Mouse (Mus musculus) forebrain, embryonic 13.5 days (tissue): ENCODE results near the gene Carnmt1. TPM values are rescaled to one million over a fixed set of nuclear protein-coding genes. Genes with fewer than 3 reads are reported as not detected.
"Not testable (repeated sequence)": the region's sequence is repeated elsewhere in the genome, so short reads cannot be mapped to it uniquely, and the experiment has no call there.

Experiments used
- ATAC-seq: fragments of 200-750 bp; cut with Nextera tagmentation; 2 replicates; pipeline ENCODE4 v1.8.0; 2017
- H3K27ac ChIP-seq: fragments of 300-500 bp; sonication (generic); 2 replicates; pipeline ENCODE4 v1.5.1; 2015; ENCODE audit warnings: inconsistent platforms, mild to moderate bottlenecking, moderate library complexity
- H3K27me3 ChIP-seq: fragments of 300-500 bp; sonication (generic); 2 replicates; pipeline ENCODE4 v1.6.1; 2015; ENCODE audit warnings: mild to moderate bottlenecking, inconsistent platforms
- H3K36me3 ChIP-seq: fragments of 300-500 bp; sonication (generic); 2 replicates; pipeline ENCODE4 v1.6.1; 2015; ENCODE audit warnings: mild to moderate bottlenecking, inconsistent platforms; ENCODE audit not compliant: poor library complexity, severe bottlenecking
- H3K4me1 ChIP-seq: fragments of 300-500 bp; sonication (generic); 2 replicates; pipeline ENCODE4 v1.6.1; 2015; ENCODE audit warnings: inconsistent platforms
- H3K4me2 ChIP-seq: fragments of 300-500 bp; sonication (generic); 2 replicates; pipeline ENCODE4 v1.6.1; 2015; ENCODE audit warnings: inconsistent platforms, mild to moderate bottlenecking, moderate library complexity
- H3K4me3 ChIP-seq: fragments of 300-500 bp; sonication (generic); 2 replicates; pipeline ENCODE4 v1.5.1; 2015; ENCODE audit warnings: mild to moderate bottlenecking, inconsistent platforms
- H3K9ac ChIP-seq: fragments of 300-500 bp; sonication (generic); 2 replicates; pipeline ENCODE4 v1.6.1; 2015; ENCODE audit warnings: mild to moderate bottlenecking, inconsistent platforms
- H3K9me3 ChIP-seq: fragments of 300-500 bp; sonication (generic); replicated peaks from 2 replicates; pipeline ENCODE4 v1.6.1; 2016; ENCODE audit warnings: inconsistent platforms
- whole genome bisulfite sequencing: fragments of 180-500 bp; shearing (Covaris S2); methylation state at CpG from one replicate; pipeline ENCODE4 v1.1.7; 2015; 5-methylcytosine and 5-hydroxymethylcytosine counted together
- polyA plus RNA-seq: library from polyadenylated mRNA; unstranded; fragments of >200 nt; fragmentation: Nextera tagmentation; extraction: Ambion mirVana; gene quantifications from 2 replicates; pipeline ENCODE4 v1.2.1, GENCODE M21; 2015

Carnmt1 gene
- polyA plus RNA-seq, 1 experiment from 2014 or later, result 17.7 TPM

DNA sequence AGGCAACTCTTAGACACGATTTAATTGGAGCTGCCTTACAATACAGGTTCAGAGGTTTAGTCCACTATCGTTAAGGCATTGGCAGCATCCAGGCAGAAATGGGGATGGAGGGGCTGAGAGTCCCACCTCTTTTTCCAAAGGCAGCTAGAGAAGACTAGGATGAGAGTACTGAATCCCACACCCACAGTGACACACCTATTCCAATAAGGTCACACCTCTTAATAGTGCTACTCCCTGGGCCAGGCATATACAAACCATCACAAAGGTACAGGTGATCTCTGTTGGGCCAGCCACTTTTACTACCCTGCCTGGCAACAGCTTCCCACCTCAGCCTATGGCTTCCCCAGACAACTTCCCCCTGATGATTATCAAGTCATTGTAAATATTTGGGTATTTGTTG, 22.2 kb downstream of the Carnmt1 start:
- H3K9me3 ChIP-seq, result no peaks in the 10 kb centered on the region
- H3K36me3 ChIP-seq, result peaks cover 10% of the 10 kb centered on the region
- no peak overlapping the region for H3K9ac ChIP-seq
- H3K27me3 ChIP-seq, result no peaks in the 10 kb centered on the region
- no peak overlapping the region for H3K4me3 ChIP-seq
- 78% methylated on average over 2 of the region's 2 CpGs for WGBS
- no peak overlapping the region for H3K4me2 ChIP-seq
- no peak for ATAC-seq
- no peaks in the 10 kb centered on the region for H3K4me1 ChIP-seq
- no peak overlapping the region for H3K27ac ChIP-seq

DNA sequence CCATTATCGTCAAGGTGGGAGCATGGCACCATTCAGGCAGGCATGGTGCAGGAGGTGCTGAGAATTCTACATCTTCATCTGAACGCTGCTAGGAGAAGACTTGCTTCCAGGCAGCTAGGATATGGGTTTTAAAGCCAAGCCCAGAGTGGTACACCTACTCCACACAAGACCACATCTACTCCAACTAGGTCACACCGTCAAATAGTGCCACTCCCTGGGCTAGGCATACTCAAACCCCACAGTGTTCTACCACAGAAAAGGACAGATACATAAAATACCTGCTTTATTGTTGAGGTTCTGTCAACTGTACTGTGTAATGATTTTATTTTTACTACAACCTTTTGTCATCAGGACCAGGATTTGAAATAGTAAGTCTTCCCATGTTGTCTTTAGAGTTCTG, 24.6 kb downstream of the Carnmt1 start:
- WGBS, result 95% methylated on average over 3 of the region's 3 CpGs
- Histone ChIP-seq H3K36me3 (peaks cover 10% of the 10 kb centered on the region), H3K9me3 (no peaks in the 10 kb centered on the region), H3K4me3 (no peak overlapping the region), H3K4me1 (no peaks in the 10 kb centered on the region), H3K9ac (no peak overlapping the region), H3K4me2 (no peak overlapping the region), H3K27ac (no peak overlapping the region), H3K27me3 (no peaks in the 10 kb centered on the region)
- no peak for ATAC-seq

DNA sequence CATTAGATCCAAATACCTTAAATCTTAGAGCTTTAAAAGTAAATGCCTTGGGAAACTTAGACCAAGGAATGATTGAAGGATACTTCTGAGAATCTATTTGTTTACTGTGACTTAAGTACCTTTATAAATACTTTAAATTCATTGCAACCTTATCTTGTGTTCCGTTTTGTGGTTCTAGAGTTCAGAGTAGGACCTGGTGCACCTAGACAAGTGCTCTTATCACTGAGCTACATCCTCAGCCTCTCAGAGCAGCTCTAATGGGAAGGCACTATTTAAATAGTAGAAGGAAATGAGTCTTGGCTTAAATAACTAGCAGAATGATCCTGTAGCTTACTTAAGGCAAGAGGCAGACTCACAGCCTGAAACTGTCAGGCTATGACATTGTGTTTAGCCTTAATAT, 25.0 kb downstream of the Carnmt1 start:
- no peaks in the 10 kb centered on the region for H3K27me3 ChIP-seq
- H3K36me3 ChIP-seq, result peaks cover 10% of the 10 kb centered on the region
- H3K9me3 ChIP-seq, result no peaks in the 10 kb centered on the region
- no peak overlapping the region for H3K4me3 ChIP-seq
- no peaks in the 10 kb centered on the region for H3K4me1 ChIP-seq
- no peak overlapping the region for H3K4me2 ChIP-seq
- H3K9ac ChIP-seq, result no peak overlapping the region
- WGBS, result 96% methylated on average over 1 of the region's 1 CpGs
- ATAC-seq, result no peak
- H3K27ac ChIP-seq, result no peak overlapping the region

DNA sequence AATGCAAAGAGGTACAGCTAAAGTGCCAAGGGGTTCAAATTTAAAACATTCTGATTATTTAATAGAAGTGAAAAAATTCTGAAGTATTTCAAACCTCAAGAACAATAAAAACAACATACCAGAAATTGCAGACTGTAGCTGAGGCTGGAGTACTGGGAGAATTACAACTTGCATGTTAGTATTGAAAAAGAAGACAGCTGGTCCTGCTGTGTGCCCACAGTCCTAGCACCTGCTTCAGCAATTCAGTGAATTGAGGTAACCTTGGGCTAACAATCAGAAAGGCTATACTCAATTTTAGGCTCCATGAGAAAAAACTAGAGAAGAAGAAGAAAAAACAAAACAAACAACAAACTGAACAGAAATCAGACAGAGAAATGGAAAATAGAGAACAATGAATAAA, 37.5 kb downstream of the Carnmt1 start:
- Histone ChIP-seq H3K36me3 (no peaks in the 10 kb centered on the region), H3K4me2 (no peak overlapping the region), H3K4me3 (no peak overlapping the region), H3K9me3 (no peaks in the 10 kb centered on the region), H3K27ac (no peak overlapping the region), H3K27me3 (no peaks in the 10 kb centered on the region), H3K4me1 (no peaks in the 10 kb centered on the region), H3K9ac (no peak overlapping the region)
- ATAC-seq, result no peak

DNA sequence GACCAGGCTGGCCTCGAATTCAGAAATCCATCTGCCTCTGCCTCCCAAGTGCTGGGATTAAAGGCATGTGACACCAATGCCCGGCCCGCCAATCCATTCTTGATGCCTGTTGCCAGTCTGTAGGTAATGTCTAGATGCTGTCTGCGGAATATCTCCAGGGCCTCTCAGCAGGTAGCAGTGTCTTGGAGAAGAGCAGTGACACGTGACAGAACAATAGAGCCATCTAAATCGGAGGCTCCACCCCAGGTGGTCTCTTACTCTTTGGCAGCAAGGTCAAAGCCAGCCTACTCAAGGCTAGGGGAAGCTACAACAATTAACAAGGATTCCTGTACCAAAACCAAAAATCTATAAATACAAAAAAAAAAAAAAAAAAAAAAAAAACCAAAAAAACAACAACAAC, 40.3 kb downstream of the Carnmt1 start:
- Histone ChIP-seq H3K36me3 (no peaks in the 10 kb centered on the region), H3K27ac (no peak overlapping the region), H3K27me3 (no peaks in the 10 kb centered on the region), H3K4me1 (peaks cover 24% of the 10 kb centered on the region), H3K4me3 (no peak overlapping the region), H3K9ac (no peak overlapping the region), H3K9me3 (no peaks in the 10 kb centered on the region), H3K4me2 (no peak overlapping the region)
- ATAC-seq, result no peak
- WGBS, result 48% methylated on average over 6 of the region's 6 CpGs

DNA sequence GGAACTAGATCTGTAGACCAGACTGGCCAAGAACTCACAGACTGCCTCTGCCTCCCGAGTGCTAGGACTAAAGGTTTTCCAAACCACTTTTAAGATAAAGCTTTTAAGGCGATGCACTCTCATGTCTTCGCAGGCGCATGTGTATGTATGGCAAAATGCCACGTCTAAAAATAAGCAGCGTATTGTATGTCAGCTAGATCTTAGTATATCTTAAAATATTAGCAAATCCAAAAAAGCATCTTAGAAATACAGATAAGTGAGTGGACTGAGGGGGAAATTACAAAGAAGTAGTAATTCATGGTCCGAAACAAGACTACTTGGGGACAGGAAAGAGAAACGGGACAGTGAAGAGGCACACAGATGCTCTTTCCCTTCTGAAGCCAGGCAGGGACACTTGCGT, 41.0 kb downstream of the Carnmt1 start:
- ATAC-seq, result no peak
- Histone ChIP-seq H3K27me3 (no peaks in the 10 kb centered on the region), H3K27ac (no peak overlapping the region), H3K9me3 (no peaks in the 10 kb centered on the region), H3K4me2 (no peak overlapping the region), H3K4me1 (peaks cover 27% of the 10 kb centered on the region), H3K9ac (no peak overlapping the region), H3K4me3 (no peak overlapping the region), H3K36me3 (no peaks in the 10 kb centered on the region)
- WGBS, result 94% methylated on average over 9 of the region's 9 CpGs

DNA sequence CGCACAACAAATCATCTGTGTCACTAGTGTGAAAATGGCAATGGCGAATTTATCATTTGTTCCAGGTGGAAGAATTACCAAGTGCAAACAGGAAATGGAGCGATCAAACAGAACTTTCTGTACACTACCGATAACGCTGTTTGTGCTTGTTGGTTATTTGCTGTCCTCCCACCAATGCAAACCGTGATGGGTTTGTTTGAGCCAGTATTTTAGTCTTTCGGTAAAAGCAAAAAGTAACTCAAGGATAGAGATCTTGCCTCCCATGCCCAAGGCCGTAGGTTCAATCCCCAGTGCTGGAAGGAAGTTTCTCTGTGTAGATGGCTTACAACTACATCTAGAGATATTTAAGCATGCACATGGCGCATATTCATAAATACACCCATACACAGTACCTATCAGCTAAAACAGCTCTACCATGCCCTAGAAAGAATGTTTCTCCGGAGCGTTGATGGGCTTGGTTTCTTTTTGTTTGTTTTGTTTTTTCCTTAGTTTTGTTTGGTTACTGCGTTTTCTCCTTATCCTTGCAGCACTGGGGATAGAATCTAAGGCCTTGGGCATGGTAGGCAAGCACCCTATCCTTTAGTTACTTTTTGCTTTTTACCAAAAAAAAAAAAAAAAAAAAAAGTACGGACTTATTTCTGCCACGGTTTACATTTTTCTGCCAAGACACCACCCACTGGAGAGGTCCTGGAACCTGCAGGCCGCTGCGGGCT, 41.7 kb downstream of the Carnmt1 start:
- ATAC-seq, result no peak
- no peaks in the 10 kb centered on the region for H3K9me3 ChIP-seq
- H3K36me3 ChIP-seq, result no peaks in the 10 kb centered on the region; the same call in 1 of the 2 replicates
- peak overlapping the region; percentile 93 for H3K4me3 ChIP-seq
- 57% methylated on average over 16 of the region's 16 CpGs for WGBS
- peak overlapping the region; percentile 95 for H3K27ac ChIP-seq
- no peaks in the 10 kb centered on the region for H3K27me3 ChIP-seq
- H3K4me2 ChIP-seq, result peak overlapping the region; percentile 87
- peaks cover 27% of the 10 kb centered on the region for H3K4me1 ChIP-seq
- H3K9ac ChIP-seq, result peak overlapping the region; percentile 91

DNA sequence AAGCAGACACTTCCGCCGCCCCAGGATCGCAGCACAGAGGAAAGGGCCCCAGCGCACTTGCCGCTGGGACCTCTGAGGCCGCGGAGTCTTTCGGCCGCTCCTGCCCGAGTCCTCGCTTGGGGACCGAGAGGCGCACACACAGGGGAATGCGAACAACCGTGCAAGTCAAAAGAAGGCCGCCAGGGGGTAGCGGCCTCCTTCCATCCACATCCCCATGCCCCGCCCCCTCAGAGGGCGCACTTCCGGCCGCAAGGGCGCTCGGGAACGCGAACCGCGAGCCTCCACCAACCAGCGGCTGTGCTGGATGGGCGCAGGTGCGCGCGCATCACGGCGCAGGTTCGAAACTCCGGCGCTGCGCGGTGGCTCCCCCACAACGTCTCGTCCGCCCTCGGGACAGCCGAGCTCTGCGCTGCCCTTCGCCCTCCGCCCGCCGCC, 42.3 kb downstream of the Carnmt1 start, which contains the start of gene D030056L22Rik:
TSS of gene D030056L22Rik (plus strand) at position 328 of the 435 bp plus-strand sequence.
- 0% methylated on average over 49 of the region's 49 CpGs for whole genome bisulfite sequencing
- peaks cover 27% of the 10 kb centered on the region for H3K4me1 ChIP-seq
- no peaks in the 10 kb centered on the region for H3K27me3 ChIP-seq
- peak within 1 kb of the TSS; percentile 91 for H3K9ac ChIP-seq
- no peaks in the 10 kb centered on the region for H3K9me3 ChIP-seq
- peak within 1 kb of the TSS; percentile 87 for H3K4me2 ChIP-seq
- ATAC-seq, result peak; percentile 99
- peak within 1 kb of the TSS; percentile 93 for H3K4me3 ChIP-seq
- H3K36me3 ChIP-seq, result no peaks in the 10 kb centered on the region; the same call in 1 of the 2 replicates
- H3K27ac ChIP-seq, result peak within 1 kb of the TSS; percentile 95

DNA sequence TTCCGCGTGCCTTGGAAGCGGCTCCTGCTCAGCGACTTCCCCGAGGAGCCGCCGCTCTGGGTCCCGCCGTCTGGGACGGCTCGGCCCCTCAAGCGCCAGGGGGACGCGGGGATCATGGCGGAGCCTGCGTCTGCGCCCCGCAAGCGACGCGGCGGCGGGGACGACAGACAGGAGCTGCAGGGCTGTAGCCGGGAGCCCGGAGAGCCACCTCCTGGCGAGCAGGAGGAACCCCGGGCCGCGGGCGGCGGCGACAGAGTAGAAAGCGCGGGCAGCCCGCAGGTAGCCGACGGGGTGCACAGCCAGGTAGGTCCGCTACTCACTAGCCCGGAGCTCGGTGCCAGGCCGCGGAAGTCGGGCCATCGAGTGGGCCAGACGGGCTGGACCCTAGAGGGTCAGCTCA, 42.8 kb downstream of the Carnmt1 start:
- H3K4me2 ChIP-seq, result peak overlapping the region; percentile 87
- not testable (repeated sequence) for H3K36me3 ChIP-seq, H3K9me3 ChIP-seq, H3K27me3 ChIP-seq
- under 1% methylated on average over 46 of the region's 46 CpGs for whole genome bisulfite sequencing
- peaks cover 27% of the 10 kb centered on the region for H3K4me1 ChIP-seq
- peak overlapping the region; percentile 95 for H3K27ac ChIP-seq
- H3K9ac ChIP-seq, result peak overlapping the region; percentile 91
- peak overlapping the region; percentile 93 for H3K4me3 ChIP-seq
- ATAC-seq, result peak; percentile 74

DNA sequence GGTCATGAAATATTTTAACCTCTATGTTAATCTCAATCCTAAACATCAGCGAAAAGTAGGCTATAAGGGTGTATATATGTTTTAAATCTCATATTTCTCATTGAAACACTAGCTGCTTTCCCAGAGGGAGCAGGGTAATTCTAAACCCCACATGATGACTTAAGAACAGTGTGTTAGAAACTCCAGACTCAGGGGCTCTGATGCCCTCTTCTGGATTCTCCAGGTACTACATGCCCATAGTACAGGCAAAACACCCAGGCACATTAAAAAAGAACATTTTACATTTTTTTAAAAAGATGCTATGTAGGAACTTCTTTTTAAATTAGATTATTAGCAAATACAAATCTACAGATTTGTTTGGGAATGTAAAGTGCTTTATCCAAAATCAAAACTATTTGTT, 45.8 kb downstream of the Carnmt1 start:
- Histone ChIP-seq H3K27ac (no peak overlapping the region), H3K4me2 (no peak overlapping the region), H3K4me1 (peaks cover 27% of the 10 kb centered on the region), H3K9me3 (no peaks in the 10 kb centered on the region), H3K9ac (no peak overlapping the region), H3K27me3 (no peaks in the 10 kb centered on the region), H3K36me3 (peaks cover 9% of the 10 kb centered on the region), H3K4me3 (no peak overlapping the region)
- no peak for ATAC-seq
- 50% methylated on average over 1 of the region's 1 CpGs for WGBS

DNA sequence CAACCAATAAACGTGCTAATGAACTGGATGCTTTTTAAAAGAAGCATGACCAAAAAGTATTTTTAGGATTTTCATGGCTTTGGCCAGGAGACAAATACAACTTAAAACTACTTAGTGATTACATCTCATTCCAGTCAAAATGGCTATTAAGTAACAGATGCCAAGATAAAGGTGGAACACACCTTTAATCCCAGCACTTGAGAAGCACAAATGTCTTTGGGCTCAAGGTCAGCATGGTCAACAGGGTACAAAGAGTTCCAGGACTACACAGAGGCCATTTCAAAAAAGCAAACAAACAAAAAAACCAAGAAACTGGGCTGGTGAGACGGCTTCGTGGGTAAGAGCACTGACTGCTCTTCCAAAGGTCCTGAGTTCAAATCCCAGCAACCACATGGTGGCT, 49.8 kb downstream of the Carnmt1 start:
- no peaks in the 10 kb centered on the region for H3K27me3 ChIP-seq
- no peaks in the 10 kb centered on the region for H3K9me3 ChIP-seq
- no peak for ATAC-seq
- no peak overlapping the region for H3K9ac ChIP-seq
- WGBS, result 91% methylated on average over 3 of the region's 3 CpGs
- H3K27ac ChIP-seq, result no peak overlapping the region
- no peak overlapping the region for H3K4me2 ChIP-seq
- H3K4me1 ChIP-seq, result peaks cover 8% of the 10 kb centered on the region
- H3K4me3 ChIP-seq, result no peak overlapping the region
- H3K36me3 ChIP-seq, result peaks cover 9% of the 10 kb centered on the region

DNA sequence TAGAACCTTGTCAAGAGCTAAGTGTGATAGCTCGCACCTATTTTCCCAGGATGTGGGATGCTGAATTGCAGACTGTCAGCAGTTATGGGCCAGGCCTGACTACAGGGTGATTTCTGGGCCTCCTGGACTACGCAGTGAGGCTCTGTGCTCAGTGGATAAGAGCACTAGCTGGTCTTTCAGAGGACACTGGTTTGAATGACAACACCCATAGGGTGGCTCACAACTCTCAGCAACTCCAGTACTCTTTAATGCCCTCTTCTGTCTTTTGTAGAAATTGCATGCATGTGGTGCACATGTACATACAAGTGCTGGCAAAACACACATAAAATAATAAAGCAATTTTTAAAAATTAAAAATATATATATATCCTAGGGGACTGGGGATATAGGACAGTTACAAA, 54.6 kb downstream of the Carnmt1 start:
- no peaks in the 10 kb centered on the region for H3K9me3 ChIP-seq
- H3K36me3 ChIP-seq, result no peaks in the 10 kb centered on the region
- no peak overlapping the region for H3K27ac ChIP-seq
- no peaks in the 10 kb centered on the region for H3K4me1 ChIP-seq
- H3K27me3 ChIP-seq, result no peaks in the 10 kb centered on the region
- ATAC-seq, result no peak
- H3K4me3 ChIP-seq, result no peak overlapping the region
- H3K4me2 ChIP-seq, result no peak overlapping the region
- no peak overlapping the region for H3K9ac ChIP-seq
- 86% methylated on average over 2 of the region's 2 CpGs for WGBS

DNA sequence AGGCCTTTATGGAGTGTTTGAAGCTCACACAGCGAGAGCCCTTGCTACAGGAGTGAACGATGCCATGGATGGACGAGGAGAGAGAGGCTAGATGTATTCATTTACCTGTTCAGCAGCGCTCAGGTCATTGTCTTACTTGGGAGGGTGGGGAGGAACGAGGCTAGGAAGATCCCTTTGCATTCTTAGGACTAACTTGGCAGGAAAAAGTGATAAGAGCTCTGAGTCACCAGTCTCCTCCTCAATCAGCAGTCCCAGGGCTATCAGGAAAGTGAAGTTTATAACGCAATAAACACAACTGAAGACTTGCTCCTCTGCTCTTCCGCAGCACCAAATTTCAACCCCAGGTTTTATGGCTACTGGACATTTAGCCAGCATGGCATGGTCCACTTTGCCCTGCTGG, 59.7 kb downstream of the Carnmt1 start:
- Histone ChIP-seq H3K4me3 (no peak overlapping the region), H3K27me3 (no peaks in the 10 kb centered on the region), H3K27ac (no peak overlapping the region), H3K4me1 (no peaks in the 10 kb centered on the region), H3K36me3 (no peaks in the 10 kb centered on the region), H3K4me2 (no peak overlapping the region), H3K9me3 (no peaks in the 10 kb centered on the region), H3K9ac (no peak overlapping the region)
- ATAC-seq, result no peak
- 84% methylated on average over 7 of the region's 7 CpGs for WGBS
